Mouse (Mus musculus) sigmoid colon, adult 10 weeks (tissue): ENCODE data around the gene Pcyt2. TPM values are rescaled to one million over a fixed set of nuclear protein-coding genes. Genes with fewer than 3 reads are reported as not detected.

Experiments used
- polyA plus RNA-seq: library from polyadenylated mRNA; stranded (reverse); fragments of 350-450 nt; fragmentation: Illumina TruSeq; extraction: RNeasy Lipid Tissue Mini Kit (QIAGEN cat#74804); gene quantifications from one replicate; pipeline ENCODE4 v1.2.3, GENCODE M21; 2014; ENCODE audit warnings: low read depth, low replicate concordance

Gene Pcyt2
- polyA plus RNA-seq = 14.6 TPM

DNA sequence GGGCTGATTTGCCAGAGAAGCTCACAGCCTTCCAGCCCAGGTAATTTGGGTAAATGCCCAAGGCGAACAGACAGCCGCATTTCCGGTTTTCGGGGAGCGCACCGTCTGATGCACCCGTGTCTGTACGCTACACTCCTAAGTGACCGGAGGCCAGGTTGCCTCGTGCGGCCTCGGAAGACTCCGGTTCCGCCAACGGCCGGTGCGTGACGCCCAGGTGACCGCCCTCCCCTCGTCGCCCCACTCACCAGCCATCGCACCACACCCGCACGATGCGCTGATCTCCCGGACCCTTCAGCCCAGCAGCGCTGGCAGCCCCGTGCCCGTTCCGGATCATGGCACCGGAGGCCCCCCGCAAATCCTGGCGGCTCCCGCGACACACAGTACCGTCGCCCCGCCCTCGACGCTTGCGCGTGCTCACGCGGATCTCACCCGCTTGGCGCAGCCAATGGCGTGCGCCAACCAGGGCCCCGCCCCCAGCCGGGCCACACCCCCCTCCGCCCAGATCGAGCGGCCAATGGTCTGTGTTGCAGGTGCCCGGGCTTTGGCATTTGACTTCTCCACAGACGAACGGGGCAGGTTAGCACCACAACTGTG lies at the start of gene Pcyt2:
Gene Pcyt2, minus strand, starts transcription at position 418 of the 594 bp plus-strand sequence.

DNA sequence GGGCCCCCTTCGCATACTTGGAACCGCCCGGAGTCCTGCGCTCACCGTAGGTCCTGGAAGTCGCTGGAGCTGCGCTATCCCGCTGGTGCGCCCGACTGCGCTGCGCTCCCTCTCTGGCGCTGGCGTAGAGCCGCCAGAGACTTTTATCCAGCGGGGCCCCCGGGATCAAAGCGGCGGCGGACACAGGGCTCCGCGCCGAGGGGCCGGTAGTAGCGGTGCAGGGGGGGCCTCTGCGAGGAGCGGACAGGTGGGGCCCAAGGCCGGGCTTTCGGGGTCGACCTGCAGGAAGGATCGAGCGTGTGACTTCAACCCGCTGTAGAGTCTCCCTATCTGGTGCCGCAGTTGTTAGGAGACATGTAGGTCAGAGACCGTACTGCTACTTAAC lies 43.3 kb upstream of the Pcyt2 start, which contains the start of gene Notum:
Gene Notum, minus strand, starts transcription at position 100 of the 385 bp plus-strand sequence.

DNA sequence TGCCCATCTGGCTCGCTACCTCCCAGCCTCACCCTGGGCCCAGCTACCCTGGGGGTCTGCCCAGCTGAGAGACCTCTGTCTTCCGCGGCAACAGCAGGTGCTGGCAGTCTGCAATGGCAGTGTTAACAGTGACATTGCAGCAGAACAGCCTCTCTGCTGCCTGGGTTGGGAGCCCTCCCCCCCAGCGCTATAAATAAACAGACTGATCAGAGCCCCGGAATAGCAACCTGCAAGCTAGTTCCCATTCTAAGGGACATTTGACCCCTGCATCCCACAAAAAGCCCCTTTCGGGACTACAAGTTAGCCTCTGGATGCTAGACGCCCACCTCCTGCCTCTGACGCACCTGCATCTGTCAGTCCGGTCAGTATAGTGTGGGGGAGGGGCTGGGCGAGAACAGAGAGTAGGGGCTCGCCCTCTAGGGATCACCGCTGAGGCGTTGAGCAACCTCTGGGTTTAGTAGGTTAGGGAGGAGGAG lies 30.3 kb upstream of the Pcyt2 start, which contains the start of gene Myadml2:
Gene Myadml2, minus strand, starts transcription at position 158 of the 476 bp plus-strand sequence.

DNA sequence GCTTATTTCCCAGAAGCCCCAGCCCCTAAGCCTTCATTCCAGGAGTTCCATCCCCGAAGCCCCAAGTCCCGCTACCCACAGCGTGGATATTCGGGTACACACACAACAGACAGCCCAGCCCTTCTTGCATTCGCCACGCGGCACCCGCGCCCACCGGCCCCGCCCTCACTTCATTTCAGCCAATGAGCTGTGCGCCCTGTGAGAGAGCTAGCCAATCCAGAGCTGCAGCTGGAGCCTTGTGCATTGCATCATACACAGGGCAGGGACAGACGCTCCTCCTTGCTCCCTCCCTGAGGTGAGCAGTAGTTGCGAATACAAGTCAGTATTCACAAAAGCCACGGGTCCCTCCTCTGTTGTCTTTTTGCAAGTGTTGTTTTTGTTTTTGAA lies 25.9 kb upstream of the Pcyt2 start, which contains the start of gene Pycr1:
Gene Pycr1, minus strand, starts transcription at position 169 of the 387 bp plus-strand sequence.

DNA sequence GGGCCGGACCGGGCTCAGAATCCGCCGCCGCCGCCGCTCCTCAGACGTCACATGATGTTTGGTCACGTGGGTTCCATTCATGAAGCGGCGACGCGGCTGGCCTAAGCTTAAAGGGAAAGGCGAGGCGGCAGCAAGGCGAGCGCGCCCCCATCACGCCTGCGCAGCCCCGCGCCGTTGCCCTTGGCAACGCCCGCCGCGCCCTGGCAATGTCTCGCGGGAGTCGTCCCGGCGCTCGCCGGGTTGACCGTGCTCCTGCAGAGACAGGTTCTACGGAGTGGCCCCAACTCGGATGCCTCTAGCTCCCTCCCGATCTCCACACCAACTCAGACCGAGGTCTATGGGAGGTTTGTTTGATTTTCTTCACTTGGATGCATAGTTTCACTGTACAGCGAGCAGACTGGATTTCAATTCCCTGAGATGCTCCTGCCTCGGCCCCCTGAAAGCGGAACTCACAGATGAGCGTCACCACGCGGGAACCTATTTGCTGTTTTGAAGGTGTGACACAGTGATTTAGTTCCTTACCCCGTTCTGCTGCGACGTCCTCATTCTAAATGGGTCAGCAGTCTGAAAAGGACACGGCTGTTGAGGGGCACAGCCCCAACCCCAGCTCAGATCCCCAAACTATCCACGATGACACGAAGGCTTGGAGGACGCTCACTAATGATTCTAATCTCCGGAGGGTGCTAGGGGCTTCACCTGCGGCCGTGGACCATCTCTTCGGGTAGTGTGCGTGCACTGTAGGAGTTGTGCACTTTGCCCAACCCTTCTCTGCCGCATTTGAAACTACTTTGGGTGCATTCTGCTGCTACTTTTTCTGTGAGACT lies 16.0 kb upstream of the Pcyt2 start, which contains the start of gene Mafg:
Gene Mafg, minus strand, starts transcription at position 81 of the 824 bp plus-strand sequence.

DNA sequence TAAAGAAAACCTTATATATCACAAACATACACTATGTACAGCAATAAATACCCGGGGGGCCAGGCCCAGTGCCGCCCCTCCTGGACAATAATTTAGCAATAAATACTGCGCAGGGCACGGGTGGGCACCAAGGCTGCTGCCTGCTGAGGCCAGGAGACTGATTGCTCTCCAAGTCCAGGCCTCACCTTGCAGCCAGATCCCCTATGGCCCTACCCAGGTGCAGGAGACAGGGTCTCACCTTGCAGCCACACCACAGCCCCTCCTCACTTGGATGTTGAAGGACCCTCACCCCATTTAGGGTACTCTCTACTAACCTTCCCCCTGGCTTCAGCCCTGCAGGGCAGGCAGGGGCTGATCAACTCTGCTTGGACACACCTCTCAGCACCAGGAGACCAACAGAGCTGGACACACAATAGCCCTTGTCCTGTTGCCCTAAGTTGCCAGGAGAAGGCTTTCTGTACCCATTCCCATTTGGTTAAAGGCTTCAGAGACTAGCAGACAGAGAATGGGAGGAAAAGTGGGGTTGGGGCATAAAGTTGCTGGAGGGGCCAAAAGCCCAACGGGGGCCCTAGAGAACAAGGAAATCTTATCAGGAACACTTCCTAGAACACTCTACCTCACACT lies 7.5 kb upstream of the Pcyt2 start, which contains the start of gene Sirt7:
Gene Sirt7, minus strand, starts transcription at position 89 of the 624 bp plus-strand sequence.

DNA sequence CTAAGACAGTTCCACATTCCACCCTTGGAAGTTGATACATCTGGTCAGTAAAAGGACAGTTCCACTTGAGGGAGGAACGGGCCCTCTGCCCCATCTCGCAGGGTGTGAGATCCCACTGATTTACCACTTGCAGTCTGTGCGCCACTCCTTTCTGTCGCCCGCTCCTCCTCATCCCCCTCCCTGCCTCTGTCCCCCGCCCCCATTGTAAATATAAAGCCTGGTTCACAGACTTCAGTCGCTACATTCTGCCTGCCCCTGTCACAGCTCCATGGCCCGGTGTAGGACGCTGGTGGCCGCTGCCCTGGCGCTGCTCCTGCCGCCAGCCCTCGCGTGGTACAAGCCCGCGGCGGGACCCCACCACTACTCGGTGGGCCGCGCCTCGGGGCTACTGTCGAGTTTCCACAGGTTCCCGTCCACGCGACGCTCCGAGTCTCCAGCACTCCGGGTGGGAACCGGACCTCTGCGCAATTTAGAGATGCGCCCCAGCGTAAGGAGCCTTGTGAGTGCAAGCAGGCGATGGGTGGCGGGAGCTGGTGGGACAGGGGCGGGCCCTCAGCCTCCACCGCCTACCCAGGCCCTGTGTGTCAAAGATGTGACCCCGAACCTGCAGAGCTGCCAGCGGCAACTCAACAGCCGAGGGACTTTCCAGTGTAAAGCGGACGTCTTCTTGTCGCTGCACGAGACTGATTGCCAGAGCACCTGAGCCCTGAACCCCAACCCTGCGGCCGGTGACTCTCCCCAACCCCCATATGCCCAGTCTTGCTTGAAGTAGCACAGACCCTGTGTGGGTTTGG lies 9.3 kb downstream of the Pcyt2 start, which contains the start of gene Npb:
Gene Npb, plus strand, starts transcription at position 237 of the 794 bp plus-strand sequence.

DNA sequence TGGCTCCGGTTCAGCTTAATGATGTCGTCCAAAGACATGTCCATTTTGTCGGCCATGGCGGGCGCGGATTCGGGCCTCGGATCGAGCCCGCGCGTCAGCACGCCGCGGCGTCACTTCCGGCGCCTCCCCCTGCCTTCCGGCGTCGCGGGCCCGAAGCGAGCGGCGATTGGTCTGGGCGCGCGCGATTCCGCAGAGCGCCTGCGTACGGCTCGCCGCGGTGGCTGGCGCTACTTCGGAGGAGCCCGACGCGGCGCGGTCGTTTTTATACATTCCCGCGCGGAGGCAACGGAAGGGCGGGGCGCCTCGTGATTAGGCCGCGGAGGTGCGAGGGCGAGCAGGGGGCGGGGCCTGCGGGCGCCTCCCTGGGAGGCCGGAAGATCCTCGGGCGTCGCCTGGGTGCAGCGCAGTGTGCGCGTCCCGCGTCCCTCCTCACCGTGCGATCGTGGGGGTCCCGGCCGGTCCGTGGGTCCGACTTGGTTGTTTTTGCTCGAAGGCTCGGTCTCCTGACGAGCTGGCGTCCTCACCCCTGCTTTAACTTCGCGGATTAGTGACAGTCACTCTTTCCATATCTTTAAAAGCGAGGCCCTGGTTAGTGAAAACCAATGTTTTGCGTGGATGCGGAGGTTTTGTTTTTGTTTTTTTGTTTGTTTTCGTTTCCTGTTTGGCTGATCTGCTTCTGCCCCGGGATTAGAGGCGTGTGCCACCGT lies 19.3 kb downstream of the Pcyt2 start, which contains the start of the genes Alyref and Anapc11:
Gene Alyref, minus strand, starts transcription at position 83 of the 707 bp plus-strand sequence.
Gene Anapc11, plus strand, starts transcription at position 139 of the 707 bp plus-strand sequence.

DNA sequence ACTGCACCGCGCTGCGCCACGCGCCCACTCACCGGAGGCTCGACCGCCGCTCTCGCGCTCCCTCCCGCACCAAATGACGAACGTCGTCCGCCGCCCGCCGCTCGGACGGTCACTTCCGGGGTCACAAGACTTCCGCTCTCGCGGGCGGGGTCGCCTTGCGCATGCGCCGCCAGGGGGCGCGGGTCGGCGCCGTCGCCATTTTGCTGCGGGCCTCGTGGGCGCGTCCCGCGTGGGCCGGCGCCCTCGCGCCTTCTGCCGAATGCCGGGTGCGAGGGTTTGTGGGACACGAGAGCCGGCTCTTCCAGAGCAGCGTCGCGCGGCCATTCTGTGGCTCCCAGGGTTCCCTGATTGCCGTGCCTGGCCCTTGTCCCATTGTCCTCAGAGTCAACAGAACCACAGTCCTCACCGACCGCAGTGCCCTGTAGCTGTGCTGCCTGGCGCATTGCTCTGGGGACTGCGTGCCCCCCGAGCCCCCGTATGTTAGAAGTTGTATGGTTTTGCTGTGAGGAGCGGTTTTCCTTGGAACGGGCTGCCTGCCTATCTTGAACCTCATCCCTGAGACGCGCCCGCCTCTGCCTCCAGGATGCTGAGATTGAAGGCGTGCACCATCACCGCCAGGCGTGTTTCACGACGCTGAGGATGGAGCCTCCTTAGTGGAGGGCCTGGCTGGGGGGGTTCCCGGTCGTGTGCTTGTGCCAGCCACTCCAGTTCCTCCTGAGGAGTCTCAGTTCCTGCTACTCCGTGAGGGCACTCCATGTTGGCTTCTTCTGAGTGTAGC lies 36.1 kb downstream of the Pcyt2 start, which contains the start of gene Arhgdia:
Gene Arhgdia, minus strand, starts transcription at position 135 of the 778 bp plus-strand sequence.

DNA sequence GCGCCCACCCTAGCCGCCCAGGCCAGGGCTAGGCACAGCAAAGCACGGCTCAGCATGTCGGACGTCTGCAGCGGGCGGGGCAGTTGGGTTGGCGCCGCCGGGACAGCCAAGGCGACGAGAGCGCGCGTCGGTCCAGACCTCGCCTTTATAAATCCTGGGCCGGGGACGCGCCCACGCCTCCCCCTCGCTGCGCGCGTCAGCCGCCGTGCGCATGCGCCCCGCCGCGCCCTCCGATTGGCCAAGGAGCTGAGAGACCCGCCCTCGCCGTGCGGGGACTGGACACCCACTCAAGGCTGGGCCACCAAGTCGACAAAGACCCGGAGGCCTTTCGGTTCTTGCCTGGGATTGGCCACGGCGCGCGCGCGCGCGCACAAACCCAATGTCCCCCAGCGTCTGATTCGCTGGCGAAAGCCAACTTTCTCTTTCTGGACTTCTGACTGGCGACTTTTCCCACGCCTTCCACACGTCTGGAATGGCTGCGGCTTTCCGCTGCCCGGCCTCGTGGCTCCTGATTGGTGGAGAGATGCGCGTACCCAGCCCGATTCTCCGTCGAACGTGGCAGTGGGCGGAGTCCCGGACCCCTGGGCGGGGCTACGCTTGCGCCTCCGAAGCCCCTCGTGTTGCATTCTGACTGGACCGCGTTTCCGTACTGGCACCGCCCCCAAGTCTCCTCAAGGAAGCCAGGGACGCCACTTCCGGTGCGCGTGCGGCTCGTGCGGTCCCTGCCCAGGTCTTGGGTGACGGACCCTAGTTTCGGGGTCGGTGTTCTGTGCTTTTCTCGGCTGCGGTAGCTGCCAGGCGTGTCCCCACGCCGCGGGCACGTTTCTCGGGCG lies 44.8 kb downstream of the Pcyt2 start, which contains the start of gene P4hb:
Gene P4hb, minus strand, starts transcription at position 502 of the 833 bp plus-strand sequence.

Other genes starting within 250 kb of the Pcyt2 start
- gene Faap100, start 239.2 kb downstream of the Pcyt2 start, polyA plus RNA-seq = not detected
- gene Nploc4, start 180.2 kb downstream of the Pcyt2 start, polyA plus RNA-seq = 13.2 TPM
- gene Tspan10, start 175.3 kb downstream of the Pcyt2 start, polyA plus RNA-seq = not detected
- gene Pde6g, start 164.4 kb downstream of the Pcyt2 start, polyA plus RNA-seq = not detected
- 0.63 TPM for gene Oxld1, start 159.9 kb downstream of the Pcyt2 start, polyA plus RNA-seq
- gene Ccdc137, start 159.8 kb downstream of the Pcyt2 start, polyA plus RNA-seq = 12.7 TPM
- gene Arl16, start 150.3 kb downstream of the Pcyt2 start, polyA plus RNA-seq = 10.9 TPM
- gene Mrpl12, start 133.3 kb downstream of the Pcyt2 start, polyA plus RNA-seq = 4.1 TPM
- gene Slc25a10, start 126.1 kb downstream of the Pcyt2 start, polyA plus RNA-seq = 1.6 TPM
- not detected for gene Gcgr, start 87.2 kb downstream of the Pcyt2 start, polyA plus RNA-seq
- gene Mcrip1, start 68.2 kb downstream of the Pcyt2 start, polyA plus RNA-seq = not detected
- not detected for gene Ppp1r27, start 66.8 kb downstream of the Pcyt2 start, polyA plus RNA-seq
- 172 TPM for gene P4hb, start 44.7 kb downstream of the Pcyt2 start, polyA plus RNA-seq
- gene Arhgdia, start 36.3 kb downstream of the Pcyt2 start, polyA plus RNA-seq = 30.1 TPM
- gene Alyref, start 19.6 kb downstream of the Pcyt2 start, polyA plus RNA-seq = 24.4 TPM
- 13.5 TPM for gene Anapc11, start 19.5 kb downstream of the Pcyt2 start, polyA plus RNA-seq
- not detected for gene Npb, start 9.5 kb downstream of the Pcyt2 start, polyA plus RNA-seq
- 13.4 TPM for gene Sirt7, start 7.3 kb upstream of the Pcyt2 start, polyA plus RNA-seq
- gene Mafg, start 15.7 kb upstream of the Pcyt2 start, polyA plus RNA-seq = 13.6 TPM
- 5.8 TPM for gene Pycr1, start 25.8 kb upstream of the Pcyt2 start, polyA plus RNA-seq
- not detected for gene Myadml2, start 30.2 kb upstream of the Pcyt2 start, polyA plus RNA-seq
- gene Notum, start 43.2 kb upstream of the Pcyt2 start, polyA plus RNA-seq = not detected
- 2.6 TPM for gene Aspscr1, start 55.0 kb upstream of the Pcyt2 start, polyA plus RNA-seq
- gene Cenpx, start 95.8 kb upstream of the Pcyt2 start, polyA plus RNA-seq = 1.8 TPM
- gene Lrrc45, start 96.0 kb upstream of the Pcyt2 start, polyA plus RNA-seq = 0.66 TPM
- gene Rac3, start 103.5 kb upstream of the Pcyt2 start, polyA plus RNA-seq = not detected
- gene Dcxr, start 109.3 kb upstream of the Pcyt2 start, polyA plus RNA-seq = 0.76 TPM
- gene Cbr2, start 114.2 kb upstream of the Pcyt2 start, polyA plus RNA-seq = 1.1 TPM
- gene Hmga1b, start 144.9 kb upstream of the Pcyt2 start, polyA plus RNA-seq = not detected
- gene Rfng, start 166.3 kb upstream of the Pcyt2 start, polyA plus RNA-seq = 0.54 TPM
- gene Gps1, start 166.3 kb upstream of the Pcyt2 start, polyA plus RNA-seq = 5.2 TPM
- 4.3 TPM for gene Dus1l, start 178.5 kb upstream of the Pcyt2 start, polyA plus RNA-seq
- gene Fasn, start 206.6 kb upstream of the Pcyt2 start, polyA plus RNA-seq = 2.1 TPM